Mouse (Mus musculus) kidney, embryonic 15.5 days (tissue): ENCODE measurements around the gene Zbtb26. TPM values are rescaled to one million over a fixed set of nuclear protein-coding genes. Genes with fewer than 3 reads are reported as not detected.

Experiments used
- ATAC-seq: fragments of 200-750 bp; cut with Nextera tagmentation; replicated peaks from 2 replicates; pipeline ENCODE4 v1.8.0; 2017; ENCODE audit warnings: moderate TSS enrichment; ENCODE audit not compliant: low FRiP score
- H3K27ac ChIP-seq: fragments of 300-500 bp; sonication (generic); 2 replicates; pipeline ENCODE4 v1.5.1; 2015; ENCODE audit warnings: mild to moderate bottlenecking, inconsistent platforms
- H3K27me3 ChIP-seq: fragments of 300-500 bp; sonication (generic); 2 replicates; pipeline ENCODE4 v1.6.1; 2015; ENCODE audit warnings: inconsistent platforms
- H3K36me3 ChIP-seq: fragments of 300-500 bp; sonication (generic); 2 replicates; pipeline ENCODE4 v1.6.1; 2015; ENCODE audit warnings: inconsistent platforms
- H3K4me1 ChIP-seq: fragments of 300-500 bp; sonication (generic); 2 replicates; pipeline ENCODE4 v1.6.1; 2015; ENCODE audit warnings: inconsistent platforms
- H3K4me2 ChIP-seq: fragments of 300-500 bp; sonication (generic); 2 replicates; pipeline ENCODE4 v1.6.1; 2015; ENCODE audit warnings: moderate library complexity, mild to moderate bottlenecking, inconsistent platforms
- H3K4me3 ChIP-seq: fragments of 300-500 bp; sonication (generic); replicated peaks from 2 replicates; pipeline ENCODE4 v1.5.1; 2015; ENCODE audit warnings: mild to moderate bottlenecking, inconsistent platforms
- H3K9ac ChIP-seq: fragments of 300-500 bp; sonication (generic); 2 replicates; pipeline ENCODE4 v1.6.1; 2015; ENCODE audit warnings: mild to moderate bottlenecking, inconsistent platforms
- H3K9me3 ChIP-seq: fragments of 300-500 bp; sonication (generic); replicated peaks from 2 replicates; pipeline ENCODE4 v1.6.1; 2016; ENCODE audit warnings: inconsistent platforms
- WGBS: fragments of 180-500 bp; shearing (Covaris S2); methylation state at CpG from one replicate; pipeline ENCODE4 v1.1.7; 2015; ENCODE audit warnings: mixed read lengths; 5-methylcytosine and 5-hydroxymethylcytosine counted together
- polyA plus RNA-seq: library from polyadenylated mRNA; unstranded; fragments of >200 nt; fragmentation: Nextera tagmentation; extraction: Ambion mirVana; gene quantifications from 2 replicates; pipeline ENCODE4 v1.2.1, GENCODE M21; 2015

Gene Zbtb26
- 9.1 and 9.3 TPM in 2 replicates for polyA plus RNA-seq

DNA sequence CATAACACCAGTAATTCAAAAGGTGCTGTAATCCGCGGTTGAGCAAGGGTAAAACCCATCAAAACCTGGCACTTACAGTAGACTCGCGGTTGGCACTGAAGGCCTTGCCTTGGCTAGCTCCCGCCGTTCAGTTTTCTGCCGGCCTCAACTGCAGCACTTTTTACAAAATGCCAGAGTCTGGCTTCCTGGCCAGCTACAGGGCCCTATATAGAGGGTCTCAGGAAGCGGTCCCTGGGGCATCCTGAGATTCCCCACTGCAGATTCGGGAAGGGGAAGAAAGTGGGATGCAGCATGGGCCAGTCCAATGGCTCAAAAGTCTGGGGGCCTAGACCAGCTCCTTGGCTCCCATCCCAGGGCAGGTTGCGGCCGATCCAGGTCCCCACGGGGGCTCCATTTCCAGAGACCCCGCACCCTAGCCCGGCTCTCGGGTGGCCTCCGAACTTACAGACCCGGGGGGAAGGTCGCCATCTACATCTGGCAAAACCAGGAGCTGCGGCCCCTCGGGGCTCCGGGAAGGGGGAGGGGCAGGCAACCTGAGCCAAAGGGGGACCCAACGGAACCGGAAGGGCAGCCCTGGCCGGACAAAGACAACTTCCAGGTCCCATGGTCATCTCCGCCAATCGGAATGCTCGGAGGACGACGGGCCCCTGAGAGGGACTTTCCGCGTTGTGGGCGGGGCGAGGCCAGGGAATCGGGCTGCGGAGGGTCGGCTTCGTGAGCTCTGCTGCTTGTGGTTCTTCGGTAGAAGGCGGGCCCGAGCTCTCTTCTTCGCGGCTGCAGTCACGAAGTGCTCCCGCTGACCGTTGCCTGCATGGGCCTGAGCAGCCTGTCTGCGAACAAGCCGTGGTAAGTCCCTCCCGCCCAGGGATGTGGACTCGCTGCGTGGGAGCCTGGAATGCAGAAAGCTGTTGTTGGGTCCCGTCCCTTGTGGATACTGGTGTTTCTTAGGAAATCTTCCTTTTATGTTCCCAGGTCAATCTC is at the start of gene Zbtb26, which contains the start of the genes Zbtb6 and Rabgap1:
Gene Zbtb26, minus strand, starts transcription at position 525 of the 981 bp plus-strand sequence.
Gene Zbtb6, minus strand, starts transcription at position 561 of the 981 bp plus-strand sequence.
Gene Rabgap1, plus strand, starts transcription at position 669 of the 981 bp plus-strand sequence.
- Histone ChIP-seq H3K4me2 (peak within 1 kb of the TSS; percentile 70), H3K36me3 (0 out of 2 replicates have a peak, but pooled peaks cover 12% of the 10 kb centered on the region), H3K4me1 (peaks cover 25% of the 10 kb centered on the region), H3K27me3 (no peaks in the 10 kb centered on the region), H3K9me3 (no peaks in the 10 kb centered on the region), H3K9ac (peak within 1 kb of the TSS; percentile 89), H3K27ac (peak within 1 kb of the TSS; percentile 93), H3K4me3 (peak within 1 kb of the TSS; percentile 84)
- peak; percentile 100 for ATAC-seq
- WGBS = 0% methylated on average over 51 of the region's 51 CpGs

DNA sequence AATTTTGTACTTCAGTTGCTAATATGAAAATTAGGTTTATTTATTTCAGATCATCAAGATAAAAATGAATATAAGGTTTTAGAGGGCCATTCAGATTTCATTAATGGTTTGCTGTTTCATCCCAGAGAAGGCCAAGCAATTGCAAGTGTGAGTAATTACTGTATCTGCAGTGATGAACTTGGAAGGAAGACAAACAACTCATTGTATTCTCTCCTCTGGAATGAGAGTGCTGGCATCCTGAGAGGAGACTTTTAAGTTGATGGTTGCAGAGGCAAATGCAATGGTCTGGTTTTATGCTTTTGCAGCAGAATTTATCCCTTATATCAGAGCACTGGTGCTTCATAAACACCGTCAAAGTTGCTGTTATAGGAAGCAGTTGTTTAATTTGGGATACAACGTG is 46.0 kb upstream of the Zbtb26 start:
- H3K36me3 ChIP-seq = peaks cover 75% of the 10 kb centered on the region
- WGBS = 94% methylated on average over 2 of the region's 2 CpGs
- H3K4me2 ChIP-seq = no peak overlapping the region
- no peak for ATAC-seq
- no peak overlapping the region for H3K4me3 ChIP-seq
- H3K27ac ChIP-seq = no peak overlapping the region
- no peaks in the 10 kb centered on the region for H3K9me3 ChIP-seq
- no peaks in the 10 kb centered on the region for H3K4me1 ChIP-seq
- no peak overlapping the region for H3K9ac ChIP-seq
- H3K27me3 ChIP-seq = no peaks in the 10 kb centered on the region

DNA sequence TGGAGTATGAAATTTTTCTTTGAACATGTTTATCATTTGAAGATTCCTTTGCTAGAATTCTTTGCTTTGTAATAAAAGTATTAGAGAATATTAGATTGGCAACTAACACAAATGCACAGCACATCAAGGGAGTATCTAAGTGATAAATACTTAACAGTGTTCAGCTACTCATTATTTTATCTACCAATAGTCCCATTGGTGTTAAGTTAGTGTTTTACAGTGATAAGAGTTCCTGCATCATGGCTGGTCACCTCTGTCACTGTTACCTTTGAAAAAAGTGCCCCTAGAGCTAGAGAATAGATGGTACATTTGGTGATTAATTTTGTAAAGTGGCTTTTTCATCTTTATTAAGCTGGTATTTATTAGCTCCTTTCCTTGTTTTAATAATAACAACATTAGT is 43.5 kb upstream of the Zbtb26 start:
- H3K4me3 ChIP-seq = no peak overlapping the region
- no peak overlapping the region for H3K9ac ChIP-seq
- H3K4me2 ChIP-seq = no peak overlapping the region
- no peaks in the 10 kb centered on the region for H3K27me3 ChIP-seq
- no peak for ATAC-seq
- H3K36me3 ChIP-seq = peaks cover 67% of the 10 kb centered on the region
- no peak overlapping the region for H3K27ac ChIP-seq
- no peaks in the 10 kb centered on the region for H3K9me3 ChIP-seq
- H3K4me1 ChIP-seq = no peaks in the 10 kb centered on the region

DNA sequence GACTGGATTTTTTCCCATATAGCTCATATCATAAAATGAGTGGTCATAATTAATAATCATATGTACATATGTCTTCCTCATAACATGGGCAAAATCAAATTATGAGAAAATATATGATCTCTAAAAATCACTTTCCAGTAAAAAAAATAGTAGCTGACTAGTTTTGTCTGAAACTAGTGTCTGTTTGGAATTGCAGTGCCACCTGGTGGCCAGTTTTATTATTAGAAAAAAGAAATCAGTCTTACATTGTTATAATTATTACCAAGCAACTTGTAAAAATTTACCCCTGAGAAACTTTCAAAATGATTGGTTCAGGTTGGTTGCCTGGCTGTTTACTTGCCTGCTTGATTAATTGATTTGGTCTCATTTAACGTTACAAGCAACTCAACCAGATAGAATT is 42.4 kb upstream of the Zbtb26 start:
- H3K27me3 ChIP-seq = no peaks in the 10 kb centered on the region
- H3K9ac ChIP-seq = no peak overlapping the region
- H3K4me1 ChIP-seq = no peaks in the 10 kb centered on the region
- H3K27ac ChIP-seq = no peak overlapping the region
- peaks cover 59% of the 10 kb centered on the region for H3K36me3 ChIP-seq
- H3K4me3 ChIP-seq = no peak overlapping the region
- no peaks in the 10 kb centered on the region for H3K9me3 ChIP-seq
- WGBS = 92% methylated on average over 1 of the region's 1 CpGs
- no peak for ATAC-seq
- H3K4me2 ChIP-seq = no peak overlapping the region

DNA sequence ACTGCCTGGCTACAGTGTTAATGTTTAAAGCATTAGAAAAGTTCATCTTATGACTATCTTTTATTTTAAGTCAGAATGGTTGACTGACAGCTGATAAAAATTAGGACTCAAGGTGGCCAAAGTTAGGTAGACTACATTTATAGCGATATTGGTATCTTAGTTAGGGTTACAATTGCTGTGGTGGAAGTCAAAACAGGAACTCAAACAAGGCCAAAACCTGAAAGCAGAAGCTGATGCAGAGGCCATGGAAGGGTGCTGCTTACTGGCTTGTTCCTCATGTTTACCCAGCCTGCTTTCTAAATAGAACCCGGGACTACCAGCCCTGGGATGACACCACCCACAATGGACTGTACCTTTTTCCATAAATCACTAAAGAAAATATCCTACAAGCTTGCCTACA is 41.2 kb upstream of the Zbtb26 start:
- no peak overlapping the region for H3K4me3 ChIP-seq
- H3K4me1 ChIP-seq = no peaks in the 10 kb centered on the region
- H3K27me3 ChIP-seq = no peaks in the 10 kb centered on the region
- H3K27ac ChIP-seq = no peak overlapping the region
- H3K36me3 ChIP-seq = peaks cover 55% of the 10 kb centered on the region
- no peaks in the 10 kb centered on the region for H3K9me3 ChIP-seq
- 81% methylated on average over 2 of the region's 2 CpGs for WGBS
- no peak for ATAC-seq
- H3K9ac ChIP-seq = no peak overlapping the region
- H3K4me2 ChIP-seq = no peak overlapping the region

DNA sequence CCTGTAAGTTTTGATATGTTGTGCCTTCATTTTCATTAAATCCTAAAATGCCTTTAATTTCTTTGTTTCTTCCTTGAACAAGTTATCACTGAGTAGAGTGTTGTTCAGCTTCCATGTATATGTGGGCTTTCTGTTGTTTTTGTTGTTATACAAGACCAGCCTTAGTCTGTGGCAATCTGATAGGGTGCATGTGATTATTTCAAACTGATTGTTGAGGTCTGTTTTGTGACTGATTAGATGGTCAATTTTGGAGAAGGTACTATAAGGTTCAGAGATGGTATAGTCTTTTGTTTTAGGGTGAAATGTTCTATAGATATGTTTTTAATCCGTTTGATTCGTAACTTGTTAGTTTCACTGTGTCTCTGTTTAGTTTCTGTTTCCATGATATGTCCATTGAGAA is 37.1 kb upstream of the Zbtb26 start:
- ATAC-seq = no peak
- no peaks in the 10 kb centered on the region for H3K9me3 ChIP-seq
- no peaks in the 10 kb centered on the region for H3K27me3 ChIP-seq
- no peak overlapping the region for H3K4me2 ChIP-seq
- H3K4me1 ChIP-seq = no peaks in the 10 kb centered on the region
- no peak overlapping the region for H3K27ac ChIP-seq
- H3K36me3 ChIP-seq = peaks cover 69% of the 10 kb centered on the region
- WGBS = 90% methylated on average over 2 of the region's 2 CpGs
- H3K9ac ChIP-seq = no peak overlapping the region
- no peak overlapping the region for H3K4me3 ChIP-seq

DNA sequence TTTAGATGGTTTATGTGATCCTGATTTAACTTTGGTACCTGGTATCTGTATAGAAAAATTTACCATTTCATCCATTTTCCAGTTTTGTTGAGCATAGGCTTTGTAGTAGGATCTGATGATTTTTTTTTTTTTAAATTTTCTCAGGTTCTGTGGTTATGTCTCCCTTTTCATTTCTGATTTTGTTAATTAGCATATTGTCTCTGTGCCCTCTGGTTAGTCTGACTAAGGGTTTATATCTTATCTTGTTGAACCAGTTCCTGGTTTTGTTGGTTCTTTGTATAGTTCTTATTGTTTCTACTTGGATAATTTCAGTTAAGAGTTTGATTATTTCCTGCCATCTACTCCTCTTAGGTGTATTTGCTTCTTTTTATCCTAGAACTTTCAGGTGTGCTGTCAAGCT is 36.6 kb upstream of the Zbtb26 start:
- Histone ChIP-seq H3K4me1 (no peaks in the 10 kb centered on the region), H3K9me3 (no peaks in the 10 kb centered on the region), H3K27ac (no peak overlapping the region), H3K36me3 (peaks cover 67% of the 10 kb centered on the region), H3K9ac (no peak overlapping the region), H3K4me3 (no peak overlapping the region), H3K27me3 (no peaks in the 10 kb centered on the region), H3K4me2 (no peak overlapping the region)
- no peak for ATAC-seq

DNA sequence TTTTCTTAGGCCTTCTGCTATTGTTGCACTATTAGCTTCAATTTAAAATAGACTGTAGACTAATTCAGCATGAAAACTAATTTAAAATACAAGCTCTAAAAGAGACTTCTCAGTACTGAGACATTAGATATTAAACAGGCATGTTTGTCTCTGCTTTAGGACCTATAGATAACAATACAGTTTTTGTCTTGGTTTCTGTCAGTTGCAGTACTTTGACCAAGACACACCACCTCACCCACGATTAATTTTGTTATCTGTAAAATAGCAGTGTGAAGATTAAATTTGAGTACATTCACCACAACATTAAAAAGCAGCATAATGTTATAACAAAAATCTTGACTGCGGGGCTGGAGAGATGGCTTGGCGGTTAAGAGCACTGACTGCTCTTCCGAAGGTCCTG is 23.3 kb upstream of the Zbtb26 start:
- no peak overlapping the region for H3K4me2 ChIP-seq
- no peak overlapping the region for H3K4me3 ChIP-seq
- 96% methylated on average over 4 of the region's 4 CpGs for WGBS
- ATAC-seq = no peak
- H3K9me3 ChIP-seq = no peaks in the 10 kb centered on the region
- no peak overlapping the region for H3K27ac ChIP-seq
- peaks cover 16% of the 10 kb centered on the region for H3K36me3 ChIP-seq
- no peaks in the 10 kb centered on the region for H3K4me1 ChIP-seq
- no peaks in the 10 kb centered on the region for H3K27me3 ChIP-seq
- H3K9ac ChIP-seq = no peak overlapping the region

DNA sequence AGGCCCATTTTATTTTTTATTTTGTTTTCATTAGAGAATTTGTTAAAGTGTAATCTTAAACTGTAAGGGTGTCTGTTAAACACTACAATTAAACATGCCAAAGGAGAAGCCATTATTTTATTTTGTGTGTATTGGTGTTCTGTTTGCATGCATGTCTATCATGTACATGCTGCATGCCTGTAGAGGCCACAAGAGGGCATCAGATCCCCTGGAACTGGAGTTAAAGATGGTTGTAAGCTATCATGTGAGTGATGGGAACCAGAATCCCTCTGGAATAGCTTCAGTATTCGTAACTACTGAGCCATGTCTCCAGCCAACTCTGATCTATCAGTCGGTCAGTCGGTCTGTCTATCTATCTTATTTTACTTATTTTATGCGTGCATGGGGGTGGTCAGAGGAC is 17.8 kb upstream of the Zbtb26 start:
- Histone ChIP-seq H3K4me2 (no peak overlapping the region), H3K36me3 (no peaks in the 10 kb centered on the region), H3K9me3 (no peaks in the 10 kb centered on the region), H3K4me3 (no peak overlapping the region), H3K4me1 (no peaks in the 10 kb centered on the region), H3K27me3 (no peaks in the 10 kb centered on the region), H3K27ac (no peak overlapping the region), H3K9ac (no peak overlapping the region)
- 96% methylated on average over 4 of the region's 4 CpGs for WGBS
- no peak for ATAC-seq

DNA sequence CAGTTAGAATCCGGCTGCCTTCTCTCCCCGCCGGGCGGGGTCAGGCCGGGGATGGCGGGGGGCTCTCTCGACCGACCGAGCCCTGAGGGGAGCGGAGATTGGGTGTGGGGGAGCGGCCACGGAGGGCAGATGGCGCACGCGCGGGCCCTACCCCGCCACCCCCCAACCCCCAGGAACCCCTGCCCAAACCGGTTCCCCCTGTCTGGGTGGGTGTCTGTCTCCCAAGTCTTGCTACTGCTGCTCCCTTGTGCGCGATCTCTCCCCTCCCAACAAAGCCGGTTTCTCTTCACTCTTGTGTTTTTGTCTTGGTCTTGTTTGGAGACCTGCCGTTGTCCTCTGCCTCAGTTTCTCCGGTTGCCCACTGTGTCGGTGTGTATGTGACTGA is 9.4 kb upstream of the Zbtb26 start:
- H3K27ac ChIP-seq = peak overlapping the region; percentile 89
- H3K9ac ChIP-seq = peak overlapping the region; percentile 91
- under 1% methylated on average over 21 of the region's 24 CpGs for WGBS
- H3K4me1 ChIP-seq = peaks cover 16% of the 10 kb centered on the region
- H3K4me3 ChIP-seq = peak overlapping the region; percentile 96
- peak; percentile 88 for ATAC-seq
- peak overlapping the region; percentile 84 for H3K4me2 ChIP-seq
- no peaks in the 10 kb centered on the region for H3K27me3 ChIP-seq
- H3K9me3 ChIP-seq = no peaks in the 10 kb centered on the region
- 0 out of 2 replicates have a peak, but pooled peaks cover 5% of the 10 kb centered on the region for H3K36me3 ChIP-seq

DNA sequence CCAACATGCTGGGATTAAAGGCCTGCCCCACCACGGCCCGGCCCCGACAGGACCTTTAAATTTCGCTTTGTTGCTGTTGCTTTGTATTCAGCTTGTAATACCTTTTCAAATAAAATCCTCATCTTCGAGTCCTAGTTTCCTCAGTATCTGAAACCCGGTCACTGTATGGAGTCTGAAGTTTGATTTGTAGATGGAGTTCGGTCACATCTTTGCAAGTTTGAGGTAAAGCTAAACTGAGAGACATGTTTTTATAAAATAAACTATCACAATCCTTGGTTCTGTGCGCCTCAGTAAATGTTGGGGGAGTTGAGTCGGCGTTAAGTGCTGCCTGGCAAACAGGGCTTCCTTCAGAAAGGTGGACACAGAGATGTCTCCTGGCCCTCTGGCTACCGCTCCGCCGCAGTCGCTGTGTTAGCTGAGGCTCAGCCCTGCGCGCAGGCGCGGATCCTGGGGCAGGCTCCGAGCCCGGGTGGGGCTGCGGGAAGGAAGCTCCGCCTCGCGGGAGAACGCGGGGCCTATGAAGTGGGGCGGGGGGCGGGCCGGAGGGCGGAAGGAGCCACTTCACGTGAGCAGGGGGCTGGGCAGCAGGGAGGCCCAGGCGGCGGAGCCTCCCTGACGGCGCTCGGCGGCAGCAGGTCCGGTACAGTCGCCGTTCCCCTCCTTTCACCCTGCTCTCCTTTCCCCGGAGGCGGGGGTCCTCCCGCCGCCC is 8.9 kb upstream of the Zbtb26 start:
- Histone ChIP-seq H3K36me3 (0 out of 2 replicates have a peak, but pooled peaks cover 6% of the 10 kb centered on the region), H3K4me1 (peaks cover 16% of the 10 kb centered on the region), H3K4me2 (peak overlapping the region; percentile 84), H3K4me3 (peak overlapping the region; percentile 96), H3K27me3 (no peaks in the 10 kb centered on the region), H3K9me3 (no peaks in the 10 kb centered on the region), H3K27ac (peak overlapping the region; percentile 89), H3K9ac (peak overlapping the region; percentile 91)
- peak; percentile 100 for ATAC-seq
- WGBS = 7% methylated on average over 43 of the region's 44 CpGs

DNA sequence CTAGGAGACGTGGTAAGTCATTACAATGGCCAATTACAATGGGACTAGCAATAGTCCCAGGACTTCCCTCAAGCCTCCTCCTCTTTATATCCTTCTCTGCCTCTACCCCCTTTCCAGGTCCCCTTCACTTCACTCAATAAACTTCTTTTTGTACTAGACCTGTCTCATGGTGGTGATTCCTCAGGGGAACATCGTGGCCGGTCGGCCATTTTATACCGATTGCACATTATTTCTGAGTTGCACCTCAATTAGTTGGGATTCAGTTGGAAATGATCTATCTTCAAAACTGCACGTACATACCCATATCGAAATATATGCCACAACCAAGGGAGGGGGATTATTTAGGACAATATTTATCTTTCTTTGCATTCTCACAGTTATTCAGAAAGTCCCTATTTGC is 11.3 kb downstream of the Zbtb26 start:
- H3K27me3 ChIP-seq = no peaks in the 10 kb centered on the region
- peaks cover 28% of the 10 kb centered on the region for H3K36me3 ChIP-seq
- ATAC-seq = 0 out of 2 replicates have a peak, but pooled peaks have one; percentile 23
- H3K4me2 ChIP-seq = peak overlapping the region; percentile 71
- H3K9me3 ChIP-seq = no peaks in the 10 kb centered on the region
- peak overlapping the region; percentile 72 for H3K4me3 ChIP-seq
- peak overlapping the region; percentile 95 for H3K27ac ChIP-seq
- H3K4me1 ChIP-seq = peaks cover 9% of the 10 kb centered on the region
- 22% methylated on average over 7 of the region's 7 CpGs for WGBS
- peak overlapping the region; percentile 72 for H3K9ac ChIP-seq
